Mouse (Mus musculus) stomach, postnatal 0 days (tissue): ENCODE results near the gene Nox1.
"Not testable (repeated sequence)": the region's sequence is repeated elsewhere in the genome, so short reads cannot be mapped to it uniquely, and the experiment has no call there.

ENCODE experiments used
- CTCF ChIP-seq: IDR thresholded peaks from 2 replicates; pipeline ENCODE4 v1.5.1; 2016; ENCODE audit warnings: antibody characterized with exemption, low read depth, mild to moderate bottlenecking, moderate library complexity
- EP300 ChIP-seq: optimal IDR thresholded peaks from 2 replicates; pipeline ENCODE3; 2016; ENCODE audit warnings: antibody characterized with exemption

- not testable (repeated sequence) for TF ChIP-seq CTCF, EP300
Observed at GRCm38 (mm10) chrX:134187201-134187600, 34.6 kb downstream of the Nox1 start, which contains the start of gene Arl13a.
